Mouse (Mus musculus): ENCODE measurements at regions not wholly inside any gene's neighbourhood (a gene's known extent, or its start where the extent isn't known, plus 50 kb on each side); places are given as distances from the start of the nearest gene placed in this dataset.

GRCm38 (mm10) chr15:36924171-36924570 lies 83.4 kb downstream of the Zfp706 start:
- no peak overlapping the region for H3K4me3 ChIP-seq (replicated peaks; ENCODE audit: low read length)
- no peaks in the 10 kb centered on the region for H3K9me3 ChIP-seq (replicated peaks; ENCODE audit: control insufficient read depth, low read length)
- H3K4me2 ChIP-seq (ENCODE audit: low read depth, low read length): no peak overlapping the region
- peaks cover 11% of the 10 kb centered on the region for H3K4me1 ChIP-seq (ENCODE audit: control insufficient read depth, insufficient read depth, low read length)
- H3K36me3 ChIP-seq (ENCODE audit: control insufficient read depth, insufficient read depth, low read length): no peaks in the 10 kb centered on the region
- ATAC-seq (ENCODE audit: insufficient read depth, low FRiP score): no peak
- no peaks in the 10 kb centered on the region for H3K27me3 ChIP-seq (ENCODE audit: control insufficient read depth, insufficient read depth, low read length)
- H3K27ac ChIP-seq (ENCODE audit: low read length): 0 out of 2 replicates have a peak overlapping the region, but pooled peaks have one; percentile 4
- H3K9ac ChIP-seq (ENCODE audit: low read length): no peak overlapping the region
- WGBS: 47% methylated on average over 6 of the region's 6 CpGs

DNA sequence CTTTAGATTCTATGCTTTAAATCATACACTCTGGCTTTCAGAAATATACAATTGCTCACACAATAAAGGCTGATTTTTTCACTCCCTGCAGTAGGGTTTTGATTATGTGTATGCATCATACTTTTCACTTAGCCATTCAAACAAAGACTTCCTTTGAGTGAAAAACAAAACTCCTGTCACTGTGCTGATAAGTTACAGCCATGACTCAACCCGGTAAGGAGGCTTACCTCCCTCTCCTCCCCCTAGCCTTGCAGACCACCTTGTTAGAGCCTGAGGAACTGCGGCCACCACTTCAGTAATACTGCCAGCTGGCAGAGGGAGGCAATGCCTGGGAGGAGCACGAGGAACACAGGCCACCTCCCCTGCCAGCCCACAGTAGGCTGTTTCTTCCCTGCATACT lies 86.2 kb downstream of the Zfp706 start:
- no peaks in the 10 kb centered on the region for H3K27me3 ChIP-seq (ENCODE audit: control insufficient read depth, insufficient read depth, low read length)
- H3K9ac ChIP-seq (ENCODE audit: low read length): no peak overlapping the region
- no peak overlapping the region for H3K4me3 ChIP-seq (replicated peaks; ENCODE audit: low read length)
- ATAC-seq (ENCODE audit: insufficient read depth, low FRiP score): no peak
- H3K27ac ChIP-seq (ENCODE audit: low read length): no peak overlapping the region
- H3K4me1 ChIP-seq (ENCODE audit: control insufficient read depth, insufficient read depth, low read length): 0 out of 2 replicates have a peak, but pooled peaks cover 5% of the 10 kb centered on the region
- H3K9me3 ChIP-seq (replicated peaks; ENCODE audit: control insufficient read depth, low read length): no peaks in the 10 kb centered on the region
- H3K36me3 ChIP-seq (ENCODE audit: control insufficient read depth, insufficient read depth, low read length): no peaks in the 10 kb centered on the region
- no peak overlapping the region for H3K4me2 ChIP-seq (ENCODE audit: low read depth, low read length)
- WGBS: 22% methylated on average over 3 of the region's 3 CpGs

DNA sequence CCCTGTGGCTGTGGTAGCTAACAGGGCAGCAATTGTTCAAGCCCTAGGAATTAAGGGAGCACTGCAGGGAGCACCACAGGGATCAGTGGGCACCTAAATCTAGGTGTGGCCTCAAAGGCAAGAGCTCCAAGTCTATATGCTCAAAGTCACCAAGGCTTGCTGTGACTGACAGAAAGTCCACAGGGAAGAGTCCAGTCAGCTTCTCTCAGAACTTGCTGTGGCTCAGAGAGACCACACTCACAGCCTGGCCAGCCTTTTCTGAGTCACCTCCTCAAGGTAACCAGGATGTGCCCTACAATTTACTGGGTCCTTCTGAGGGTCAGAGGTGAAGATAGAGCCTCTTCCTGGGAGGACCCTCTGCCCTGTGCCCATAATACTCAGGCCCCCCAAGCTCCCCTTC lies 86.7 kb downstream of the Zfp706 start:
- Histone ChIP-seq H3K27me3 (ENCODE audit: control insufficient read depth, insufficient read depth, low read length) (no peaks in the 10 kb centered on the region), H3K4me2 (ENCODE audit: low read depth, low read length) (no peak overlapping the region), H3K27ac (ENCODE audit: low read length) (no peak overlapping the region), H3K9ac (ENCODE audit: low read length) (no peak overlapping the region), H3K36me3 (ENCODE audit: control insufficient read depth, insufficient read depth, low read length) (no peaks in the 10 kb centered on the region), H3K9me3 (replicated peaks; ENCODE audit: control insufficient read depth, low read length) (no peaks in the 10 kb centered on the region), H3K4me3 (replicated peaks; ENCODE audit: low read length) (no peak overlapping the region), H3K4me1 (ENCODE audit: control insufficient read depth, insufficient read depth, low read length) (0 out of 2 replicates have a peak, but pooled peaks cover 5% of the 10 kb centered on the region)
- ATAC-seq (ENCODE audit: insufficient read depth, low FRiP score): no peak

- Histone ChIP-seq H3K4me3 (replicated peaks; ENCODE audit: low read length) (no peak overlapping the region), H3K36me3 (ENCODE audit: control insufficient read depth, insufficient read depth, low read length) (no peaks in the 10 kb centered on the region), H3K27me3 (ENCODE audit: control insufficient read depth, insufficient read depth, low read length) (no peaks in the 10 kb centered on the region), H3K27ac (ENCODE audit: low read length) (no peak overlapping the region), H3K9me3 (replicated peaks; ENCODE audit: control insufficient read depth, low read length) (no peaks in the 10 kb centered on the region), H3K9ac (ENCODE audit: low read length) (no peak overlapping the region), H3K4me2 (ENCODE audit: low read depth, low read length) (no peak overlapping the region), H3K4me1 (ENCODE audit: control insufficient read depth, insufficient read depth, low read length) (0 out of 2 replicates have a peak, but pooled peaks cover 5% of the 10 kb centered on the region)
- no peak for ATAC-seq (ENCODE audit: insufficient read depth, low FRiP score)
- 89% methylated on average over 5 of the region's 5 CpGs for WGBS
Measured at GRCm38 (mm10) chr15:36919704-36920103, 87.9 kb downstream of the Zfp706 start.

GRCm38 (mm10) chr15:36919209-36919608 lies 88.4 kb downstream of the Zfp706 start:
- no peak overlapping the region for H3K27ac ChIP-seq (ENCODE audit: low read length)

GRCm38 (mm10) chr15:36916998-36917397 lies 90.6 kb downstream of the Zfp706 start:
- H3K4me1 ChIP-seq (ENCODE audit: control insufficient read depth, insufficient read depth, low read length): no peaks in the 10 kb centered on the region
- no peaks in the 10 kb centered on the region for H3K36me3 ChIP-seq (ENCODE audit: control insufficient read depth, insufficient read depth, low read length)
- no peaks in the 10 kb centered on the region for H3K27me3 ChIP-seq (ENCODE audit: control insufficient read depth, insufficient read depth, low read length)
- H3K9me3 ChIP-seq (replicated peaks; ENCODE audit: control insufficient read depth, low read length): no peaks in the 10 kb centered on the region
- no peak overlapping the region for H3K27ac ChIP-seq (ENCODE audit: low read length)
- no peak overlapping the region for H3K4me3 ChIP-seq (replicated peaks; ENCODE audit: low read length)
- ATAC-seq (ENCODE audit: insufficient read depth, low FRiP score): no peak
- no peak overlapping the region for H3K9ac ChIP-seq (ENCODE audit: low read length)
- 66% methylated on average over 4 of the region's 4 CpGs for WGBS
- no peak overlapping the region for H3K4me2 ChIP-seq (ENCODE audit: low read depth, low read length)

More at GRCm38 (mm10) chr15:36919209-36919608, 88.4 kb downstream of the Zfp706 start:
- Histone ChIP-seq H3K4me2 (ENCODE audit: low read depth, low read length) (no peak overlapping the region), H3K4me1 (ENCODE audit: control insufficient read depth, insufficient read depth, low read length) (0 out of 2 replicates have a peak, but pooled peaks cover under 1% of the 10 kb centered on the region), H3K9ac (ENCODE audit: low read length) (no peak overlapping the region), H3K36me3 (ENCODE audit: control insufficient read depth, insufficient read depth, low read length) (no peaks in the 10 kb centered on the region), H3K27me3 (ENCODE audit: control insufficient read depth, insufficient read depth, low read length) (no peaks in the 10 kb centered on the region), H3K9me3 (replicated peaks; ENCODE audit: control insufficient read depth, low read length) (no peaks in the 10 kb centered on the region), H3K4me3 (replicated peaks; ENCODE audit: low read length) (no peak overlapping the region)
- 79% methylated on average over 4 of the region's 4 CpGs for WGBS
- ATAC-seq (ENCODE audit: insufficient read depth, low FRiP score): no peak

DNA sequence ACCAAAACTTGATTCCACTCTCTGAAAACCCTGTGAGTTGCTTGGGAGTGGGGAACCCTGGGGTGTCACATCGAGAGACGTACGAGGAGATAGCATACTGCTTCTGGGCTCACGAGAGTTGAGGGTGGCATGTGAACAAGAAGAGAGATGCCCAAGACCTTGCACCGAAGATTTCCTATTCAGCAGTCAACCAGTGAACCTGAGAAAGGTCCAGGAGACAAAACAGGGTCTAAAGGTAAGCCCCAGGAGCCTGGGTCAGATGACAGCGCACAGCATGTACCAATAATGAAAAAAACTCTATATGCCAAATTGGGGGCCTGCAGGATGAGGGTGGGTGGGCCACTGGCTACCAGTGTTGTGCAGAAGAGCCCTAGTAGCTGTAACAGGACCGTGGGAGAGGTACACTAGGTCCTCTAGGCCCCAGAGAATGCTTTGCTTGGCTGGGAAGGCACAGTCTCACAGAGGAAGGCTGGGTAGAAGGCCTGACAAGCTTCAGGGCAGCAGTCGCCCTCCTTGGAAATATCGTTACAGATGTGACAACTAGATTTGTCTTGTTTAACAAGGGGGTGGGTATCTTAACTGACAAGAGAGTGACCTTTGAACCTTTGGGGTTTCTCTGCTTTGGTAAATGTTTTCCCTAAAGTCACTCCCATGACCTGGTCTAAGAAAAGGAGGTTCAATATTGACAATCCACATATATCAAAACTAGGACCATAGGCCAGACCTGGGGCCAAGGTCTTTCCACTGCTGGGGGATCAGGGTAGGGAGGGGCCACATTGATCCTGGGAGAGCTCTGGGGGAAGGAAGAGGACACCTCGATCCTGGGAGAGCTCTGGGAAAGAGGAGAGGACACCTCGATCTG lies 93.1 kb downstream of the Zfp706 start:
- WGBS: 73% methylated on average over 11 of the region's 11 CpGs
- no peak overlapping the region for H3K27ac ChIP-seq (ENCODE audit: low read length)
- H3K9ac ChIP-seq (ENCODE audit: low read length): no peak overlapping the region
- no peak overlapping the region for H3K4me2 ChIP-seq (ENCODE audit: low read depth, low read length)
- peak; percentile 48; the same call in 1 of the 2 replicates for ATAC-seq (ENCODE audit: insufficient read depth, low FRiP score)
- no peaks in the 10 kb centered on the region for H3K27me3 ChIP-seq (ENCODE audit: control insufficient read depth, insufficient read depth, low read length)
- H3K4me1 ChIP-seq (ENCODE audit: control insufficient read depth, insufficient read depth, low read length): no peaks in the 10 kb centered on the region
- H3K4me3 ChIP-seq (replicated peaks; ENCODE audit: low read length): no peak overlapping the region
- H3K36me3 ChIP-seq (ENCODE audit: control insufficient read depth, insufficient read depth, low read length): no peaks in the 10 kb centered on the region
- H3K9me3 ChIP-seq (replicated peaks; ENCODE audit: control insufficient read depth, low read length): no peaks in the 10 kb centered on the region

GRCm38 (mm10) chr15:36913308-36913707 lies 94.3 kb downstream of the Zfp706 start:
- Histone ChIP-seq H3K36me3 (ENCODE audit: control insufficient read depth, insufficient read depth, low read length) (no peaks in the 10 kb centered on the region), H3K9ac (ENCODE audit: low read length) (no peak overlapping the region), H3K4me3 (replicated peaks; ENCODE audit: low read length) (no peak overlapping the region), H3K27ac (ENCODE audit: low read length) (no peak overlapping the region), H3K9me3 (replicated peaks; ENCODE audit: control insufficient read depth, low read length) (no peaks in the 10 kb centered on the region), H3K4me1 (ENCODE audit: control insufficient read depth, insufficient read depth, low read length) (no peaks in the 10 kb centered on the region), H3K4me2 (ENCODE audit: low read depth, low read length) (no peak overlapping the region), H3K27me3 (ENCODE audit: control insufficient read depth, insufficient read depth, low read length) (no peaks in the 10 kb centered on the region)
- WGBS: 87% methylated on average over 7 of the region's 7 CpGs
- no peak for ATAC-seq (ENCODE audit: insufficient read depth, low FRiP score)

DNA sequence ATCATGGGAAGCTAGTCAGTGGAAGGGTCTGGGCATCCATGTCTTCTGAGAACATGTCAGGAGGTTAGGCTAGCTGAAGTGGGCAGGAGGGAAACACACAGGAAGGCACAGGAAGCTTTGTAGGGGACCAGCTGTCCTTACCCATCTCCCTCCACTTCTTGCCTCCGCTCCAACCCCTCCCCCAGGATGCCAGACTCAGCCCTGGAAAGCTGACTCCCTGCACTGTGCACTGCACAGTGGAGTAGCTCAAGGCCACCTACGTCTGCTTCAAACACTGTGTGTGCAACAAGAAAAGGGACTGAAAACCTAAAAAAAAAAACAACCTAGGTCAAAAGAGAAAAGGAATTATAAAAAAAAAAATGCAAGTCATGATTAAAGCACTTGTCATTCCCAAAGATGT lies 97.3 kb downstream of the Zfp706 start:
- ATAC-seq (ENCODE audit: insufficient read depth, low FRiP score): no peak
- Histone ChIP-seq H3K9me3 (replicated peaks; ENCODE audit: control insufficient read depth, low read length) (no peaks in the 10 kb centered on the region), H3K27me3 (ENCODE audit: control insufficient read depth, insufficient read depth, low read length) (no peaks in the 10 kb centered on the region), H3K36me3 (ENCODE audit: control insufficient read depth, insufficient read depth, low read length) (no peaks in the 10 kb centered on the region), H3K9ac (ENCODE audit: low read length) (no peak overlapping the region), H3K27ac (ENCODE audit: low read length) (no peak overlapping the region), H3K4me3 (replicated peaks; ENCODE audit: low read length) (no peak overlapping the region), H3K4me2 (ENCODE audit: low read depth, low read length) (no peak overlapping the region), H3K4me1 (ENCODE audit: control insufficient read depth, insufficient read depth, low read length) (no peaks in the 10 kb centered on the region)
- 59% methylated on average over 2 of the region's 2 CpGs for WGBS
